Mouse (Mus musculus): Measurements from ENCODE around the gene Bzw2.

Gene Bzw2

DNA sequence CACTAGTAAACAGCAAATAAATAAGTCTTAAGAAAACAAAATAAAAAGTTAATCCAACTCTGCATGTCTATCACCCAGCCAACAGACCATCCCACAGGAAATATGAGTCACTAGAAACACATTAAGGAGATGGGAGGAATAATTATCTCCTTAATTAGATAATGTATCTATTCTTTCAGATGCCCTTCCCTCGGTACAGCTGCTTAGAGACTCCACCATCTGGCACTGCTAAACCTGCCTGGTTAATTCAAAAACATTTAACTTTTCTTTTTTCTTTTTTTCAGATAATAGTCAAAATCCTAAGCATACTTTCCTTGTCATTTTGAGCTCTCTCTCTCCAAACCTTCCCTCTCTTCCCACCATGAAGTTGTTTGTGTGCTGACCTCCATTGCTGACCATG is 92.0 kb downstream of the Bzw2 start:
- DNase-seq, result no peak

DNA sequence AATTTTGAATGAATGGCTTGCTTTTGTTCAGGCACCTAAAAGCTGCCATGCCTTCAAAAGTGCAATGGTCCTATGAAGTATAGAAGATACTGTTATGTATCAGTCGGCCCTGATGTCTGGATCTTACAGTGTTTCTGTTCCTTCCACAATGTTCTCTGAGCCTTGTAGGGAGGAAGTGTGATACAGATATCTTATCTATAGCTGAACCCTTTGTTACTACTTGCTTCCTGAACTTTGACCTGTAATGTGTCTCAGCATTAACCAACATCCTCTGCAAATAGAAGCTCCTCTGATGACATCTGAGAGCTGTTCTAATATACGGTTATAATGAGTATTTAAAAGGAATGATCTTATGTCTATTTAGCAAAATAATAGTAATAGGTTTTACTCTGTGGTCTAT is 100.2 kb downstream of the Bzw2 start:
- DNase-seq, result no peak

DNA sequence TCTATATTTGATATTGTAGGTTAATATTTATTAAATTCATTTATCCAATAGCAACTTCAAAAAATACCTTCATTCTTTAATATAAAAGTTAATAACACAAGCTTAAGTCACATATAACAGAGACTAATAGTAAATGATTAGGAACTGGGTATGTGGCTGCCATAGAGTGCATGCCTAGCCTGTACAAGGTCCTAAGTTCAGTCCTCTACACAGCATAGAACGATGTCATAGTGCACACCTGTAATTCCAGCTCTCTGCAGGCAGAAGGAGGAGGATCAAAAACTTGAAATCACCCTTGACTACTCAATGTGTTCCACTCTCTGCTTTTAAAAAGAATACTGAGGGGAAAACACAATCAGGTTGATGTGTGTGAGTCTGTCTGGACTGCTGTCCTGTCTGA is 107.6 kb downstream of the Bzw2 start:
- no peak for DNase-seq

DNA sequence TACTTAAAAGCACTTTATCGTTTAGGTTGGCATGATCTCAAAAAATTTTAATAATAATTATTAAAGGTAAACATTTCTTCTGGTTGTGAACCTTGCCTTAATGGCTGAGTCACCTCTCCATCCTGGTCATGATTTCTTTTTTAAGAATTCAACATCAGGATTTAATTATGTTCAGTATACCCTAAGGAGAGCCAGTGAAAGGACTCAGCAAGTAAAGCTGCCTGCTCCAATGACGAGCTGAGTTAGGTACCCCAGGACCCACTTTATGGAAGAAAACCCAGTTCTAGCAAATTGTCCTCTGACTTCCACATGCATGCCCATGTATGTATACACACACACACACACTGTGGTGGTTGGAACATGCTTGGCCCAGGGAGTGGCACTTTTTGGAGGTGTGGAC is 110.3 kb downstream of the Bzw2 start:
- no peak for DNase-seq

DNA sequence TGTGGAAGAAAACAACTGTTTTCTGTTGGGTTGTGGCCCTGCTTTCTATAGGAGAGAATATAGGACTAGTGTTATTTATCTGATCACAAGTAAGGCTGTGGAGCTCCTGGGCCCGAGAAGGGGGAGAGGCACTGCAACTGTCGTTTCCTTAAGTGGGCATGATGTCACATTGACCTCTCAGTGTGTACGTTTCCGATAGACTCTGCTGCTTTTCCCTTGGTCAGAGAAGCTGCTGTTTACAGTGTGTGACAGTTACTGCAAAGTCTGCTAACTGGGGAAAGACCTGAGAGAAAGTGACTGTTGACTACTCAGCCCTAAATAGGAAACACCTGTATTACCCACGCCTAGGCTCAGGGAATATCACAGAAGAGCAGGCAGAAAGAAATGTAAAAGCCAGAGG is 111.7 kb downstream of the Bzw2 start:
- DNase-seq, result no peak

DNA sequence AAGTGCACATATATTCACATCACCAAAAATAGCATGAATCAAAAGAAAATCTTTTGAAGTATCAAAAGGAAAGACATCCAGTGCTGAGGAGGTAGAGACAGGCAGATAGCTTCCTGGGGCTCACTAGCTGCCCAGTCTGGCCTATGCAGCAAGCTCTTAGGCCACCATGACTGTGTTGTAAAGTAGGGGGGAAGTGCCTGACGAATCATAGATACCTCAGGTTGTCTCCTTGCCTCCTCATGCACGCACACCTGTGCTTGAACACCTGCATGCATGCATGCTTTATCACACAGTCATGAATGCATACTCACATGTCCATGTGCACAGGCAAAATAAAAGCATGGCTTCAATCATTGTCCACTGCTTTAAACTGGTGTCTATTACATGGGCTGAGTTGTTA is 113.2 kb downstream of the Bzw2 start:
- DNase-seq, result no peak

DNA sequence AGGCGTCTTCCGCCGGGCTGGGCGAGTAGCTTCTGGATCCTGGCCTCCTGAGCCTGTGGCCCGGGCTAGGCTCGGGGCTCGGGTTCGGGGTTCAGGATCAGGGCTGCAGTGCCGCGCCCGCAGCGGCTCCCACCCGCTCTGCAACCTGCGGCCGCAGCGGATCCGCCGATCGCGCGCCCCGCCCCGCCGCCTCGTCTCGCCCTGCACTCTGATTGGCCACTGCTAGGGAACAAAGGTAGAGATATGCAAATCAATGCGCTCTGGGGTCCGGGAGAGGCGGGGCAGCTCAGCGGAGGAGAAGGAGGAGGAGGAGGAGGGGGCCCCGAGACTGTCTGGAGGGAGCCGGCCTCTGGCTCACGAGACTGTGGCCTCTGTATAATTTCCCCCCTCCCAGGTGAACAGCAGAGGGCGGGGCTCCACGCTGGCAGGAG is 115.5 kb downstream of the Bzw2 start, which contains the start of gene Tspan13:
Tspan13 (minus strand) TSS at position 153 of the 431 bp plus-strand sequence.
- peak; percentile 89 for DNase-seq
